Comparison of ENCODE assay signal across 22 mouse cellular contexts in genomic region chr4:154913845-154914244, GRCm38 (mm10). TPM values are rescaled to one million over a fixed set of nuclear protein-coding genes. Genes with fewer than 3 reads are reported as not detected.
DNase-seq lines count a peak whose midpoint lies in the region; ATAC-seq lines count a peak whose summit lies in the region.
"Had no signal": no experiment of that assay in that cellular context is flagged by ENCODE, and none has a peak within 500 bp of the region (broad histone marks: within the 10 kb centered on the region; RNA-seq: fewer than 3 reads in every experiment).

No protein-coding gene starts in this region.

- H3K36me3 ChIP-seq in embryonic facial prominence, embryonic 13.5 days: no peaks in the 10 kb centered on the region
- no peaks in the 10 kb centered on the region for H3K36me3 ChIP-seq in embryonic facial prominence, embryonic 10.5 days (replicated peaks)
- peaks cover 13% of the 10 kb centered on the region for H3K36me3 ChIP-seq in liver, embryonic 11.5 days (ENCODE audit: control insufficient read depth, insufficient read depth, low read length)
- peaks cover 56% of the 10 kb centered on the region for H3K36me3 ChIP-seq in liver, embryonic 12.5 days
- H3K36me3 ChIP-seq in liver, embryonic 16.5 days (ENCODE audit: control insufficient read depth, insufficient read depth): peaks cover 39% of the 10 kb centered on the region
- H3K36me3 ChIP-seq in kidney, embryonic 15.5 days: no peaks in the 10 kb centered on the region
- H3K36me3 ChIP-seq: forebrain, embryonic 15.5 days; hindbrain, embryonic 10.5 days had no signal

- no peaks in the 10 kb centered on the region for H3K9me3 ChIP-seq in embryonic facial prominence, embryonic 13.5 days
- H3K9me3 ChIP-seq in embryonic facial prominence, embryonic 10.5 days: no peaks in the 10 kb centered on the region
- no peaks in the 10 kb centered on the region for H3K9me3 ChIP-seq in liver, embryonic 11.5 days (ENCODE audit: control insufficient read depth, low read length)
- 0 out of 2 replicates have a peak, but pooled peaks cover 4% of the 10 kb centered on the region for H3K9me3 ChIP-seq in liver, embryonic 12.5 days (replicated peaks)
- H3K9me3 ChIP-seq in liver, embryonic 16.5 days (replicated peaks; ENCODE audit: control insufficient read depth, low read length): no peaks in the 10 kb centered on the region
- no peaks in the 10 kb centered on the region for H3K9me3 ChIP-seq in kidney, embryonic 15.5 days (replicated peaks)
- H3K9me3 ChIP-seq: forebrain, embryonic 15.5 days; hindbrain, embryonic 10.5 days had no signal

- WGBS in embryonic facial prominence, embryonic 13.5 days: 90% methylated on average over 3 of the region's 3 CpGs
- WGBS in embryonic facial prominence, embryonic 10.5 days: 92% methylated on average over 3 of the region's 3 CpGs
- WGBS in liver, embryonic 11.5 days: 91% methylated on average over 3 of the region's 3 CpGs
- 72% methylated on average over 3 of the region's 3 CpGs for WGBS in liver, embryonic 12.5 days (ENCODE audit: insufficient replicate concordance)
- WGBS in liver, embryonic 16.5 days (ENCODE audit: insufficient replicate concordance): 78% methylated on average over 3 of the region's 3 CpGs
- WGBS in kidney, embryonic 15.5 days: 93% methylated on average over 3 of the region's 3 CpGs

- no peak overlapping the region for H3K27ac ChIP-seq in embryonic facial prominence, embryonic 13.5 days
- no peak overlapping the region for H3K27ac ChIP-seq in embryonic facial prominence, embryonic 10.5 days (replicated peaks)
- peak overlapping the region; percentile 92; the same call in 1 of the 2 replicates for H3K27ac ChIP-seq in liver, embryonic 11.5 days (ENCODE audit: low read depth, low read length)
- peak overlapping the region; percentile 96 for H3K27ac ChIP-seq in liver, embryonic 12.5 days
- H3K27ac ChIP-seq in liver, embryonic 16.5 days (ENCODE audit: low read length): peak overlapping the region; percentile 97
- H3K27ac ChIP-seq in kidney, embryonic 15.5 days: no peak overlapping the region
- H3K27ac ChIP-seq: forebrain, embryonic 15.5 days; heart, adult 2 months; hindbrain, embryonic 10.5 days; hindbrain, embryonic 14.5 days had no signal

- H3K9ac ChIP-seq in embryonic facial prominence, embryonic 13.5 days: peak overlapping the region; percentile 21; the same call in 1 of the 2 replicates
- H3K9ac ChIP-seq in liver, embryonic 11.5 days (ENCODE audit: low read depth, low read length): no peak overlapping the region
- peak overlapping the region; percentile 64 for H3K9ac ChIP-seq in liver, embryonic 12.5 days
- H3K9ac ChIP-seq in liver, embryonic 16.5 days (ENCODE audit: low read depth, low read length): peak overlapping the region; percentile 71
- H3K9ac ChIP-seq in kidney, embryonic 15.5 days: no peak overlapping the region
- H3K9ac ChIP-seq: forebrain, embryonic 15.5 days; hindbrain, embryonic 14.5 days had no signal

- ATAC-seq in embryonic facial prominence, embryonic 13.5 days (ENCODE audit: insufficient number of reproducible peaks, insufficient read depth, low FRiP score, low TSS enrichment, low read depth): no peak
- no peak for ATAC-seq in liver, embryonic 11.5 days (replicated peaks; ENCODE audit: low FRiP score)
- no peak for ATAC-seq in liver, embryonic 12.5 days
- no peak for ATAC-seq in liver, embryonic 16.5 days (ENCODE audit: low read depth)
- ATAC-seq in kidney, embryonic 15.5 days (replicated peaks; ENCODE audit: low FRiP score): no peak
- ATAC-seq: activated CD4-positive, CD25-positive, alpha-beta regulatory T cell, adult 4 months; forebrain, embryonic 15.5 days; Patski had no signal

- no peak overlapping the region for H3K4me3 ChIP-seq in embryonic facial prominence, embryonic 13.5 days
- no peak overlapping the region for H3K4me3 ChIP-seq in embryonic facial prominence, embryonic 10.5 days
- H3K4me3 ChIP-seq in liver, embryonic 11.5 days (ENCODE audit: low read depth, low read length): no peak overlapping the region
- H3K4me3 ChIP-seq in liver, embryonic 12.5 days: no peak overlapping the region
- H3K4me3 ChIP-seq in liver, embryonic 16.5 days (ENCODE audit: low read depth, low read length): no peak overlapping the region
- no peak overlapping the region for H3K4me3 ChIP-seq in kidney, embryonic 15.5 days (replicated peaks)
- H3K4me3 ChIP-seq: forebrain, embryonic 15.5 days; heart, adult 2 months; hindbrain, embryonic 10.5 days had no signal

- H3K27me3 ChIP-seq in embryonic facial prominence, embryonic 13.5 days: no peaks in the 10 kb centered on the region
- no peaks in the 10 kb centered on the region for H3K27me3 ChIP-seq in embryonic facial prominence, embryonic 10.5 days (replicated peaks; ENCODE audit: low read depth, poor library complexity, severe bottlenecking)
- H3K27me3 ChIP-seq in liver, embryonic 11.5 days (replicated peaks; ENCODE audit: control insufficient read depth, insufficient read depth, low read length): no peaks in the 10 kb centered on the region
- no peaks in the 10 kb centered on the region for H3K27me3 ChIP-seq in liver, embryonic 12.5 days (replicated peaks)
- H3K27me3 ChIP-seq in liver, embryonic 16.5 days (ENCODE audit: control insufficient read depth, insufficient read depth, low read depth, low read length): no peaks in the 10 kb centered on the region
- no peaks in the 10 kb centered on the region for H3K27me3 ChIP-seq in kidney, embryonic 15.5 days
- H3K27me3 ChIP-seq: forebrain, embryonic 15.5 days; Patski had no signal

- no peak for DNase-seq in embryonic facial prominence, embryonic 10.5 days (ENCODE audit: low spot score)
- no peak for DNase-seq in liver, embryonic 11.5 days (ENCODE audit: low spot score)
- DNase-seq in liver: no peak
- no peak for DNase-seq in gastrocnemius, postnatal 4 days (ENCODE audit: low spot score in 2 of 2)
- DNase-seq: adrenal gland, postnatal 25 days; B cell, adult 2 months; cerebellum, adult 18-20 months; cerebellum, postnatal 14 days; gastrocnemius, postnatal 36 days; heart, adult 2 months had no signal

- no peak overlapping the region for H3K4me2 ChIP-seq in embryonic facial prominence, embryonic 13.5 days
- no peak overlapping the region for H3K4me2 ChIP-seq in liver, embryonic 11.5 days
- no peak overlapping the region for H3K4me2 ChIP-seq in liver, embryonic 12.5 days
- no peak overlapping the region for H3K4me2 ChIP-seq in liver, embryonic 16.5 days (ENCODE audit: low read depth, low read length)
- H3K4me2 ChIP-seq in kidney, embryonic 15.5 days: no peak overlapping the region
- H3K4me2 ChIP-seq: forebrain, embryonic 15.5 days; heart, embryonic 11.5 days; hindbrain, embryonic 14.5 days had no signal

- H3K4me1 ChIP-seq in embryonic facial prominence, embryonic 13.5 days: peaks cover 9% of the 10 kb centered on the region; the same call in 1 of the 2 replicates
- peaks cover 16% of the 10 kb centered on the region for H3K4me1 ChIP-seq in embryonic facial prominence, embryonic 10.5 days
- peaks cover 48% of the 10 kb centered on the region for H3K4me1 ChIP-seq in liver, embryonic 11.5 days (replicated peaks; ENCODE audit: control insufficient read depth, insufficient read depth, low read length)
- H3K4me1 ChIP-seq in liver, embryonic 12.5 days: peaks cover 98% of the 10 kb centered on the region
- peaks cover 88% of the 10 kb centered on the region for H3K4me1 ChIP-seq in liver, embryonic 16.5 days (ENCODE audit: control insufficient read depth, low read depth, low read length)
- peaks cover 10% of the 10 kb centered on the region for H3K4me1 ChIP-seq in kidney, embryonic 15.5 days
- H3K4me1 ChIP-seq: forebrain, embryonic 15.5 days had no signal

RNA-seq across cellular contexts. Expression of gene Tnfrsf14, which starts 14.5 kb away (rescaled TPM):
- polyA plus RNA-seq in embryonic facial prominence, embryonic 13.5 days (2015; fragmentation: Nextera tagmentation; extraction: Ambion mirVana): 1.6 and 1.8 TPM in 2 replicates
- 0.45 and 1.4 TPM in 2 replicates for polyA plus RNA-seq in embryonic facial prominence, embryonic 10.5 days (2016; fragmentation: Nextera tagmentation; extraction: Ambion mirVana)
- polyA plus RNA-seq in liver, embryonic 11.5 days (2014; fragmentation: Nextera tagmentation; extraction: Ambion mirVana): 23.1 and 24.4 TPM in 2 replicates
- 62.9 and 65.0 TPM in 2 replicates for polyA plus RNA-seq in liver, embryonic 12.5 days (2016; fragmentation: Nextera tagmentation; extraction: Ambion mirVana)
- polyA plus RNA-seq in liver, embryonic 16.5 days (2015; fragmentation: Nextera tagmentation; extraction: Ambion mirVana): 54.3 and 59.8 TPM in 2 replicates
- 1 to 10 TPM; 3.2 to 4.3 TPM for total RNA-seq in gastrocnemius, postnatal 4 days (2021)
- 1.7 TPM in 2 replicates for polyA plus RNA-seq in kidney, embryonic 15.5 days (2015; fragmentation: Nextera tagmentation; extraction: Ambion mirVana)
- polyA plus RNA-seq: forebrain, embryonic 15.5 days had no signal

RNA-seq across cellular contexts. Expression of gene Fam213b, which starts 14.9 kb away (rescaled TPM):
- polyA plus RNA-seq in embryonic facial prominence, embryonic 13.5 days (2015; fragmentation: Nextera tagmentation; extraction: Ambion mirVana): 48.6 and 53.6 TPM in 2 replicates
- polyA plus RNA-seq in embryonic facial prominence, embryonic 10.5 days (2016; fragmentation: Nextera tagmentation; extraction: Ambion mirVana): 41.2 and 42.3 TPM in 2 replicates
- polyA plus RNA-seq in liver, embryonic 11.5 days (2014; fragmentation: Nextera tagmentation; extraction: Ambion mirVana): 17.4 and 20.1 TPM in 2 replicates
- polyA plus RNA-seq in liver, embryonic 12.5 days (2016; fragmentation: Nextera tagmentation; extraction: Ambion mirVana): 10.2 and 11.3 TPM in 2 replicates
- 7.4 and 8.5 TPM in 2 replicates for polyA plus RNA-seq in liver, embryonic 16.5 days (2015; fragmentation: Nextera tagmentation; extraction: Ambion mirVana)
- total RNA-seq in gastrocnemius, postnatal 4 days (2021): 100 to 1,000 TPM; 100 to 112 TPM
- polyA plus RNA-seq in kidney, embryonic 15.5 days (2015; fragmentation: Nextera tagmentation; extraction: Ambion mirVana): 34.1 and 40.6 TPM in 2 replicates

RNA-seq across cellular contexts. Expression of gene Mmel1, which starts 44.5 kb away (rescaled TPM):
- polyA plus RNA-seq in embryonic facial prominence, embryonic 13.5 days (2015; fragmentation: Nextera tagmentation; extraction: Ambion mirVana): 0.28 TPM in 1 of 2 replicates, not detected in the other
- 0.34 and 0.41 TPM in 2 replicates for polyA plus RNA-seq in embryonic facial prominence, embryonic 10.5 days (2016; fragmentation: Nextera tagmentation; extraction: Ambion mirVana)
- polyA plus RNA-seq in liver, embryonic 11.5 days (2014; fragmentation: Nextera tagmentation; extraction: Ambion mirVana): 0.25 and 0.31 TPM in 2 replicates
- polyA plus RNA-seq in liver, embryonic 12.5 days (2016; fragmentation: Nextera tagmentation; extraction: Ambion mirVana): 1.7 and 2.5 TPM in 2 replicates
- polyA plus RNA-seq in liver, embryonic 16.5 days (2015; fragmentation: Nextera tagmentation; extraction: Ambion mirVana): 2.4 and 2.7 TPM in 2 replicates
- under 1 TPM; 0.34 to 0.62 TPM for total RNA-seq in gastrocnemius, postnatal 4 days (2021)
- 0.22 and 0.42 TPM in 2 replicates for polyA plus RNA-seq in kidney, embryonic 15.5 days (2015; fragmentation: Nextera tagmentation; extraction: Ambion mirVana)
- total RNA-seq: gastrocnemius, adult 8-10 months; heart, adult 2 months had no signal
- polyA plus RNA-seq: activated CD4-positive, CD25-positive, alpha-beta regulatory T cell, adult 4 months; Patski had no signal

RNA-seq across cellular contexts. Expression of gene Hes5, which starts 46.9 kb away (rescaled TPM):
- 4.2 and 6.0 TPM in 2 replicates for polyA plus RNA-seq in embryonic facial prominence, embryonic 13.5 days (2015; fragmentation: Nextera tagmentation; extraction: Ambion mirVana)
- polyA plus RNA-seq in embryonic facial prominence, embryonic 10.5 days (2016; fragmentation: Nextera tagmentation; extraction: Ambion mirVana): 84.4 and 151 TPM in 2 replicates
- 0.63 TPM in 1 of 2 replicates, not detected in the other for polyA plus RNA-seq in liver, embryonic 11.5 days (2014; fragmentation: Nextera tagmentation; extraction: Ambion mirVana)
- polyA plus RNA-seq in liver, embryonic 12.5 days (2016; fragmentation: Nextera tagmentation; extraction: Ambion mirVana): 0.12 TPM in 1 of 2 replicates, not detected in the other
- 0.11 and 0.13 TPM in 2 replicates for polyA plus RNA-seq in liver, embryonic 16.5 days (2015; fragmentation: Nextera tagmentation; extraction: Ambion mirVana)
- total RNA-seq in gastrocnemius, postnatal 4 days (2021): under 1 TPM; 0.49 to 0.67 TPM
- polyA plus RNA-seq in kidney, embryonic 15.5 days (2015; fragmentation: Nextera tagmentation; extraction: Ambion mirVana): 19.6 and 20.7 TPM in 2 replicates
- total RNA-seq: adrenal gland, adult 18-20 months; adrenal gland, postnatal 25 days; gastrocnemius, adult 8-10 months; gastrocnemius, postnatal 36 days; heart, adult 2 months had no signal
- polyA plus RNA-seq: Patski had no signal

RNA-seq across cellular contexts. Expression of gene Pank4, which starts 50.1 kb away (rescaled TPM):
- polyA plus RNA-seq in embryonic facial prominence, embryonic 13.5 days (2015; fragmentation: Nextera tagmentation; extraction: Ambion mirVana): 48.3 and 54.1 TPM in 2 replicates
- polyA plus RNA-seq in embryonic facial prominence, embryonic 10.5 days (2016; fragmentation: Nextera tagmentation; extraction: Ambion mirVana): 49.2 and 50.1 TPM in 2 replicates
- polyA plus RNA-seq in liver, embryonic 11.5 days (2014; fragmentation: Nextera tagmentation; extraction: Ambion mirVana): 44.2 and 47.2 TPM in 2 replicates
- 33.4 and 34.0 TPM in 2 replicates for polyA plus RNA-seq in liver, embryonic 12.5 days (2016; fragmentation: Nextera tagmentation; extraction: Ambion mirVana)
- polyA plus RNA-seq in liver, embryonic 16.5 days (2015; fragmentation: Nextera tagmentation; extraction: Ambion mirVana): 20.7 and 23.3 TPM in 2 replicates
- total RNA-seq in gastrocnemius, postnatal 4 days (2021): 10 to 100 TPM; 27.4 to 29.9 TPM
- 45.2 and 46.3 TPM in 2 replicates for polyA plus RNA-seq in kidney, embryonic 15.5 days (2015; fragmentation: Nextera tagmentation; extraction: Ambion mirVana)

Comparison
In these comparisons a context has a peak if more than half of its experiments do, and no peak if none do; other contexts are left out.
1. H3K9ac ChIP-seq: peak in embryonic facial prominence, embryonic 13.5 days (single experiment), liver, embryonic 12.5 days (single experiment) and liver, embryonic 16.5 days (single experiment); none in liver, embryonic 11.5 days (single experiment) and kidney, embryonic 15.5 days (single experiment).
2. H3K27ac ChIP-seq: peak in liver, embryonic 11.5 days (single experiment), liver, embryonic 12.5 days (single experiment) and liver, embryonic 16.5 days (single experiment); none in embryonic facial prominence, embryonic 13.5 days (single experiment), embryonic facial prominence, embryonic 10.5 days (single experiment) and kidney, embryonic 15.5 days (single experiment).